Mouse (Mus musculus) erythroblast, embryonic 14.5 days (primary cell): ENCODE results near the gene Wdfy3.

Experiments used
- GATA1 ChIP-seq: IDR thresholded peaks from 2 replicates; pipeline ENCODE4 v1.6.1; 2012; ENCODE audit warnings: low read length, inconsistent platforms, mixed read lengths
- TAL1 ChIP-seq: IDR thresholded peaks from 3 replicates; pipeline ENCODE4 v1.6.1; 2012; ENCODE audit warnings: low read length, inconsistent platforms, mixed read lengths

DNA sequence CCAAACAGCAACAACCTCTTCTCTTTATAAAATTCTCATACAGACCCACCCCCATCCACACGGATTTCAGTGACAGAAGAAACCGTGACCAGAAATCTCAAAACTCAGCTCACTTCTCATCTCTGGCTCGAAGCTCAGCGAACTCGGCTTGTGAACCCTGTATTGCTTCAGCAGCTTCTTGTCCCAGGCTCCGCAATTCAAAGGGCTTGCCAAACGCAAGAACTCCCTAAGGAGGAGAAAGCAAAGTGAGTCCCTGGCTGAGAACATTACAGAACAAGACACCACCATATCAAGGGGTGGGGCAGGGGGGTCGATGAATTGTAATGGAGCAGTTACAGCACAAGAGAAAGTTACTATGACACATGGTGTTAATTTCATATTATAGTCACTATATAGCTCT lies 143.4 kb downstream of the Wdfy3 start:
- no peak for TF ChIP-seq GATA1
- no peak for TF ChIP-seq TAL1
